Mouse (Mus musculus): ENCODE data around the gene Ccnh.
A peak's percentile ranks its signal among the peaks of the same experiment; 100 is the strongest.
"Not testable (repeated sequence)": the region's sequence is repeated elsewhere in the genome, so short reads cannot be mapped to it uniquely, and the experiment has no call there.

The Ccnh gene

GRCm38 (mm10) chr13:85188903-85189643 is at the start of gene Ccnh:
Gene Ccnh (plus strand): TSS chr13:85189408.
- ATAC-seq (ENCODE audit: insufficient number of reproducible peaks, low FRiP score, low TSS enrichment), result peak; percentile 95

DNA sequence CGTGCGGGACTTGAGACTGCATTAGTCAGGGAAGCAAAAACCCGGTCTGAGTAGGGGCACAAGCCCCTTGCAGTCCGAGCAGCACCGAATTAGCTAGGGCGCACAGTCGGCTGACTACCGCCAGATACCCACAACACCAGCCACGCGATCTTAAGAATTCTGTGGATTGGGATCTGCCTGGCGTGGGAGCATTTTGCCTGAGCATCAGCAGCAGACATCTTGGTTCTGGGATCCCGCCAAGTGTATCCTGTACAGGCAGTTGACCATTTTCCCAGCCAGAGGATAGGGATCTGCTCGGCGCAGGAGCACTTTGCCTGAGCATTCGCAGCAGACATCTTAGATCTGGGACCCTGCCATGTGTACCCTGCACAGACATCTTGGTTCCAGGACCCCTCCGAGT is 45.8 kb upstream of the Ccnh start:
- not testable (repeated sequence) for ATAC-seq (ENCODE audit: insufficient number of reproducible peaks, low FRiP score, low TSS enrichment)

- ATAC-seq (ENCODE audit: insufficient number of reproducible peaks, low FRiP score, low TSS enrichment), result no peak
Observed at GRCm38 (mm10) chr13:85146471-85146870, 42.7 kb upstream of the Ccnh start.

DNA sequence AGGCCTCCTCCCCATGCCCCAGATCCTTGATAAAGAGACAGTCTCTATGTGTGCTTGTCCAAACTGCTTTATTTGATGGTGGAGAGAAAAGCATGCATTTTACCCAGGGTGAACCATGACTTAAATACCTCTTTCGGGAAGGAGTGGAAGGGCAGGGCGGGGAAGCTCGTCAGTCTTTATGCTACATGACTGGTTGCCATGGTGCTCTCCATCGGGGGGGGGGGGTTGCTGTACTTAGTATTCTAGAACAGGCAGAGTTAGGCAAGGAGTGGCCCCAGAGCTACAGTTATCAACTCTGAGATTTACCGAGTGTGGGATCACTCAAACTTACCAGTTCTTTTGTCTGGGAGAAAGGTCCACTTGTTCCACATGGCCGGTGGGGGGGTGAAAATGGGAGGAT is 34.5 kb upstream of the Ccnh start:
- no peak for ATAC-seq (ENCODE audit: insufficient number of reproducible peaks, low FRiP score, low TSS enrichment)

- ATAC-seq (ENCODE audit: insufficient number of reproducible peaks, low FRiP score, low TSS enrichment), result no peak
Observed at GRCm38 (mm10) chr13:85159971-85160370, 29.2 kb upstream of the Ccnh start.

GRCm38 (mm10) chr13:85164512-85165124 is 24.6 kb upstream of the Ccnh start:
- peak; percentile 49; the same call in 1 of the 2 replicates for ATAC-seq (ENCODE audit: insufficient number of reproducible peaks, low FRiP score, low TSS enrichment)

DNA sequence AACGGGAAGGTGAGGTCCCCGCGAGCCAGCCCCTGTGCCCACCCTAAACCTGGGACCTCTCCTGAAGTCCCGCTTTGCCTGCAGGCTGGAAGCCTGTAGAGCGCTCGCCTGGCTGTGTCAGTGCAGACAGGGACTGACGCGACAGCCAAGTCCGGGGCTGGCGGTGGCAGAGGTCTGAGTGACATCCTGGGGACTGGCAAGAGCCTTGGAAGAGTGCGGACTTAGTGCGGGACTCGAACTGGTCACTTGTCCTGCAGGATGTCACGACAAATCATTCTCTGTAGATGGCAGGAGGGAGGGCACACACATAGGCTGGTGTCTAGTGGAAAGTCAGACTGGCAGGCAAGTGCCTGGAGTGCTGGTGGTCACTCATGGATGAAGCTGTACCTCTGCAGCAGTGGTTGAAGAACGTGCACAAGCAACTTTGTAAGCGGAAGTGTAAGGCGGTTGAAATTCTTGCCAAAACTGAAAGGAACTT is 475 bp downstream of the Ccnh start:
- ATAC-seq (ENCODE audit: insufficient number of reproducible peaks, low FRiP score, low TSS enrichment), result peak; percentile 71

DNA sequence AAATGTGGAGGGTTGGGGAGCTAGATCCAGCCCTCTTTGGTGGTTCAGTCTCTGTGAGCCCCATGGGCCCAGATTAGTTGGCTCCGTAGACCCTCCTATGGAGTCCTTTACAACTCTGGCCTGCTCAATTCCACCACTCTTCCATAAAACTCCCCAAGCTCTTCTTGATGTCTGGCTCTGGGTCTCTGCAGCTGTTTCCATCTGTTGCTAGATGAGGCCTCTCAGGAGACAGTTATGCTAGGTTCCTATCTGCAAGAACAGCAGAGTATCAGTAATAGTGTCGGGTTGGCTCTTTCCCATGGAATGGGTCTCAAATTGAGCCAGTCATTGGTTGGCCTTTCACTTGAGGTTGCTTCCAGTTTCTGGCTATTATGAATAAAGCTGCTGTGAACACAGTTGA is 2.0 kb downstream of the Ccnh start:
- ATAC-seq (ENCODE audit: insufficient number of reproducible peaks, low FRiP score, low TSS enrichment), result no peak

- ATAC-seq (ENCODE audit: insufficient number of reproducible peaks, low FRiP score, low TSS enrichment), result no peak
Observed at GRCm38 (mm10) chr13:85207493-85207892, 18.3 kb downstream of the Ccnh start.

DNA sequence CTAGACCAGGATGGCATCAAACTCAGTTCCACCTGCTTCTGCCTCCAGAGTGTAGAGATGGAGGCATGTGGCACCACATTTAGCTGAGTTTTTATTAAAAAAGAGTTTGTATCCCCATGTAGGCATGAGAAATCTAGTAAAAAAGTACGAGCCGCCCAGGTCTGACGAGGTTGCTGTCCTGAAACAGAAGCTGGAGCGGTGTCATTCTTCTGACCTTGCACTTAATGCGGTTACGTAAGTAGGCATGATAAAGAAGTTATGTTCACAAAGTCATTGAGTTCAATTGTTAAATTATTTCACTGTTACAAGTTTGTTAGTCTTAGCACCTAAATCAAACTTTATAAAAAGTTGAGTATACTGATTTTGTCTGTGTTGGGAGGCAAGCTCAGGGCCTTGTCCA is 19.4 kb downstream of the Ccnh start:
- no peak for ATAC-seq (ENCODE audit: insufficient number of reproducible peaks, low FRiP score, low TSS enrichment)

DNA sequence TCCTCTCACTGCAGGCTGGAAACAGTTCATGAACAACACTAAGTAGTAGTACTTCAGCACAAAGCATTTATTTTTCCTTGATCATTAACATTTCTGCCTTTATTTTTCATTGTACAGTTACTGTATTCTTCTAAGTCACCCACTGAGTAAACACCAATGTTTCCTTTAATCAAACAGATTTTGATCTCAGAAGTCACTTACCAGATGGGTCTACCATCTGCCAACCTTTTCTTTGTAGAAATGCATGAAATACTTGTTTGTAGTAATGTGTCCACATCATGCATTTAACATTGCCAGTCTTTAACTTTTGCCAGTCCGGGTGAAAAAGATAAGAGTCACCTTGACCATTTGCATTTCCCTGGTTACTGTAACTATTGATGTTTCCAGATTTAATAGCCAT is 21.1 kb downstream of the Ccnh start:
- ATAC-seq (ENCODE audit: insufficient number of reproducible peaks, low FRiP score, low TSS enrichment), result peak; percentile 69; the same call in 1 of the 2 replicates

- ATAC-seq (ENCODE audit: insufficient number of reproducible peaks, low FRiP score, low TSS enrichment), result no peak
Observed at GRCm38 (mm10) chr13:85218656-85219055, 29.4 kb downstream of the Ccnh start.

DNA sequence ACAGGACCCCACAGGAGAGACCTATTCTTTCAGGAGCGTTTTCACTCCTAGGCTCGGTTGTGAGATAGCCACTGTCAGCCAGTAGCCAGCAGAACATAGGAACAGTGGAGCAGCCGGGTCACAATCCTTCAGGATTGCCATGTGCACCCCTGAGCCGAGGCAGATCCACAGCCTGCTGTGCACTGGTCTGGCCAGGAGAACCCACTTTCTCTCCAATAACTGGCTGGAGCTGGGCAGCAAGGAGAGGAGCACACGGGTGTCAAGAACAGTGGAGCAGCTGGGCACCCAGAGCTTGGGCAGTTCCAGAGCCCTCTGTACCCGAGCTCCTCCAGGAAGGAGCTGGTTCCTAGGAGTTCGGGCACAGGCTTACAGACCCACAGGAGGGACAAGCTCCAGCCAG is 49.6 kb downstream of the Ccnh start:
- peak; percentile 82 for ATAC-seq (ENCODE audit: insufficient number of reproducible peaks, low FRiP score, low TSS enrichment)

Data from cerebellum, adult (tissue).